Mouse (Mus musculus) liver, adult 2 months (tissue): ENCODE measurements around the gene Insl6. TPM values are rescaled to one million over a fixed set of nuclear protein-coding genes. Genes with fewer than 3 reads are reported as not detected.
A peak's percentile ranks its signal among the peaks of the same experiment; 100 is the strongest.

ENCODE experiments used
- DNase-seq: peaks from one replicate; pipeline ENCODE4 v3.0.0-alpha.2; 2011; ENCODE audit warnings: low read depth, low spot score; ENCODE audit errors: extremely low read depth
- H3K27ac ChIP-seq: fragments of 200-500 bp; replicated peaks from 2 replicates; pipeline ENCODE4 v1.5.1; 2012; ENCODE audit warnings: low read depth, mild to moderate bottlenecking, control low read depth, inconsistent platforms, low read length; ENCODE audit not compliant: insufficient read depth
- H3K27me3 ChIP-seq: fragments of 200-500 bp; 2 replicates; pipeline ENCODE4 v1.6.1; 2012; ENCODE audit warnings: mild to moderate bottlenecking, moderate library complexity, low read length, inconsistent platforms; ENCODE audit not compliant: control insufficient read depth, insufficient read depth
- H3K36me3 ChIP-seq: fragments of 200-500 bp; 2 replicates; pipeline ENCODE4 v1.6.1; 2012; ENCODE audit warnings: low read length, inconsistent platforms; ENCODE audit not compliant: control insufficient read depth, insufficient read depth
- H3K4me1 ChIP-seq: fragments of 200-500 bp; 2 replicates; pipeline ENCODE4 v1.6.1; 2011; ENCODE audit warnings: low read length; ENCODE audit not compliant: control insufficient read depth, insufficient read depth
- H3K4me3 ChIP-seq: fragments of 200-500 bp; 2 replicates; pipeline ENCODE4 v1.5.1; 2011; ENCODE audit warnings: low read depth, mild to moderate bottlenecking, control low read depth, low read length, moderate library complexity; ENCODE audit not compliant: insufficient read depth
- H3K79me2 ChIP-seq: fragments of 200-500 bp; 2 replicates; pipeline ENCODE4 v1.6.1; 2012; ENCODE audit warnings: inconsistent platforms, mild to moderate bottlenecking, low read length, moderate library complexity; ENCODE audit not compliant: control insufficient read depth, insufficient read depth
- H3K9ac ChIP-seq: fragments of 200-500 bp; 2 replicates; pipeline ENCODE4 v1.6.1; 2012; ENCODE audit warnings: low read depth, mild to moderate bottlenecking, control low read depth, inconsistent platforms, low read length
- CTCF ChIP-seq: fragments of 200-500 bp; IDR thresholded peaks from 2 replicates; pipeline ENCODE4 v1.5.1; 2011; ENCODE audit warnings: low read depth, low read length, control low read depth
- POLR2A ChIP-seq: fragments of 200-500 bp; IDR thresholded peaks from 2 replicates; pipeline ENCODE4 v1.6.1; 2011; ENCODE audit warnings: low read length, control low read depth; ENCODE audit not compliant: insufficient read depth; ENCODE audit errors: extremely low read depth
- WGBS: fragments of 180-500 bp; shearing (Covaris S2); methylation state at CpG from one replicate; pipeline ENCODE4 v1.1.7; 2018; 5-methylcytosine and 5-hydroxymethylcytosine counted together
- polyA plus RNA-seq: library from polyadenylated mRNA; depleted of rRNA; stranded (reverse); fragments of >200 nt; gene quantifications from 2 replicates; pipeline ENCODE4 v1.2.3, GENCODE M21; 2012
- total RNA-seq: library from RNA; depleted of rRNA; stranded (reverse); fragments of >200 nt; gene quantifications from 2 replicates; pipeline ENCODE4 v1.2.3, GENCODE M21; 2014

Insl6 gene
- total and polyA plus RNA-seq, 2 experiments: 0.13 to 1.2 TPM

- no peak for DNase-seq
- Histone ChIP-seq H3K4me3 (peak overlapping the region; percentile 95), H3K79me2 (no peaks in the 10 kb centered on the region; the same call in 1 of the 2 replicates), H3K9ac (0 out of 2 replicates have a peak overlapping the region, but pooled peaks have one; percentile 14), H3K27me3 (no peaks in the 10 kb centered on the region), H3K4me1 (no peaks in the 10 kb centered on the region; the same call in 1 of the 2 replicates), H3K27ac (no peak overlapping the region), H3K36me3 (no peaks in the 10 kb centered on the region)
- TF ChIP-seq CTCF (no peak), POLR2A (0 out of 2 replicates have a peak, but pooled peaks have one; percentile 1)
- WGBS: 16% methylated on average over 13 of the region's 13 CpGs
Measured at GRCm38 (mm10) chr19:29362173-29362930, 37.2 kb upstream of the Insl6 start.

GRCm38 (mm10) chr19:29361468-29362130, 36.4 kb upstream of the Insl6 start:
- Histone ChIP-seq H3K4me3 (peak overlapping the region; percentile 95), H3K36me3 (no peaks in the 10 kb centered on the region), H3K27ac (peak overlapping the region; percentile 24; the same call in 1 of the 2 replicates), H3K27me3 (no peaks in the 10 kb centered on the region), H3K4me1 (no peaks in the 10 kb centered on the region), H3K79me2 (no peaks in the 10 kb centered on the region; the same call in 1 of the 2 replicates), H3K9ac (peak overlapping the region; percentile 92)
- TF ChIP-seq CTCF: no peak
- 0 out of 2 replicates have a peak, but pooled peaks have one; percentile 35 for TF ChIP-seq POLR2A
- 3% methylated on average over 33 of the region's 33 CpGs for WGBS
- peak; percentile 94 for DNase-seq

- H3K36me3 ChIP-seq: no peaks in the 10 kb centered on the region
- TF ChIP-seq CTCF (no peak), POLR2A (no peak)
- H3K79me2 ChIP-seq: no peaks in the 10 kb centered on the region; the same call in 1 of the 2 replicates
- no peak for DNase-seq
- whole genome bisulfite sequencing: 85% methylated on average over 5 of the region's 5 CpGs
- H3K27me3 ChIP-seq: no peaks in the 10 kb centered on the region
- H3K4me3 ChIP-seq: no peak overlapping the region
- H3K27ac ChIP-seq: no peak overlapping the region
- H3K4me1 ChIP-seq: peaks cover 2% of the 10 kb centered on the region; the same call in 1 of the 2 replicates
- H3K9ac ChIP-seq: no peak overlapping the region
Measured at GRCm38 (mm10) chr19:29360251-29360650, 35.1 kb upstream of the Insl6 start.

GRCm38 (mm10) chr19:29356281-29356680, 31.1 kb upstream of the Insl6 start:
- TF ChIP-seq CTCF (no peak), POLR2A (no peak)
- DNase-seq: no peak
- Histone ChIP-seq H3K36me3 (no peaks in the 10 kb centered on the region), H3K4me1 (peaks cover 2% of the 10 kb centered on the region; the same call in 1 of the 2 replicates), H3K27ac (no peak overlapping the region), H3K79me2 (no peaks in the 10 kb centered on the region; the same call in 1 of the 2 replicates), H3K9ac (no peak overlapping the region), H3K4me3 (no peak overlapping the region), H3K27me3 (no peaks in the 10 kb centered on the region)
- 87% methylated on average over 11 of the region's 11 CpGs for WGBS

- TF ChIP-seq CTCF (peak; percentile 95), POLR2A (no peak)
- WGBS: 4% methylated on average over 20 of the region's 20 CpGs
- DNase-seq: peak; percentile 65
- Histone ChIP-seq H3K4me1 (peaks cover 2% of the 10 kb centered on the region; the same call in 1 of the 2 replicates), H3K36me3 (peaks cover 1% of the 10 kb centered on the region), H3K79me2 (no peaks in the 10 kb centered on the region), H3K27ac (no peak overlapping the region), H3K27me3 (no peaks in the 10 kb centered on the region), H3K4me3 (peak overlapping the region; percentile 29; the same call in 1 of the 2 replicates), H3K9ac (no peak overlapping the region)
Measured at GRCm38 (mm10) chr19:29354895-29355877, 30.0 kb upstream of the Insl6 start.
